In genomic region chr12:25861100-25861499, GRCm38 (mm10) we compare ENCODE assay signal across 27 mouse cellular contexts.
"Had no signal": no experiment of that assay in that cellular context is flagged by ENCODE, and none has a peak within 500 bp of the region (broad histone marks: within the 10 kb centered on the region; RNA-seq: fewer than 3 reads in every experiment).

No protein-coding gene starts in this region.

- H3K36me3 ChIP-seq: embryonic facial prominence, embryonic 10.5 days; embryonic facial prominence, embryonic 12.5 days; embryonic facial prominence, embryonic 13.5 days; embryonic facial prominence, embryonic 15.5 days; forebrain, embryonic 10.5 days; forebrain, embryonic 12.5 days; forebrain, embryonic 15.5 days had no signal

- ATAC-seq: forebrain, embryonic 13.5 days; forebrain, embryonic 14.5 days; forebrain, embryonic 15.5 days; forebrain, embryonic 16.5 days; forebrain, postnatal 0 days had no signal

- H3K4me2 ChIP-seq: embryonic facial prominence, embryonic 12.5 days; embryonic facial prominence, embryonic 13.5 days; embryonic facial prominence, embryonic 15.5 days; forebrain, embryonic 12.5 days; forebrain, embryonic 13.5 days; forebrain, embryonic 15.5 days had no signal

- H3K9me3 ChIP-seq: embryonic facial prominence, embryonic 10.5 days; embryonic facial prominence, embryonic 12.5 days; embryonic facial prominence, embryonic 15.5 days; forebrain, embryonic 10.5 days; forebrain, embryonic 12.5 days; forebrain, embryonic 13.5 days; forebrain, embryonic 15.5 days had no signal

- H3K4me1 ChIP-seq: embryonic facial prominence, embryonic 10.5 days; embryonic facial prominence, embryonic 12.5 days; embryonic facial prominence, embryonic 13.5 days; embryonic facial prominence, embryonic 15.5 days; forebrain, embryonic 10.5 days; forebrain, embryonic 12.5 days; forebrain, embryonic 13.5 days had no signal

- H3K27me3 ChIP-seq: embryonic facial prominence, embryonic 12.5 days; embryonic facial prominence, embryonic 13.5 days; embryonic facial prominence, embryonic 15.5 days; forebrain, embryonic 12.5 days; forebrain, embryonic 13.5 days; forebrain, embryonic 15.5 days had no signal

- H3K4me3 ChIP-seq: embryonic facial prominence, embryonic 10.5 days; embryonic facial prominence, embryonic 12.5 days; embryonic facial prominence, embryonic 13.5 days; embryonic facial prominence, embryonic 15.5 days; erythroblast, embryonic 14.5 days; forebrain, embryonic 10.5 days; forebrain, embryonic 12.5 days; forebrain, embryonic 13.5 days; forebrain, embryonic 15.5 days; gastrocnemius, adult 2 months; heart, adult 2 months had no signal

- H3K9ac ChIP-seq: embryonic facial prominence, embryonic 12.5 days; embryonic facial prominence, embryonic 13.5 days; embryonic facial prominence, embryonic 15.5 days; forebrain, embryonic 12.5 days; forebrain, embryonic 13.5 days; forebrain, embryonic 15.5 days; forebrain, postnatal 0 days had no signal

- H3K27ac ChIP-seq: embryonic facial prominence, embryonic 10.5 days; embryonic facial prominence, embryonic 12.5 days; embryonic facial prominence, embryonic 13.5 days; embryonic facial prominence, embryonic 15.5 days; forebrain, embryonic 10.5 days; forebrain, embryonic 12.5 days; forebrain, embryonic 13.5 days; forebrain, embryonic 15.5 days; gastrocnemius, adult 2 months; heart, adult 2 months had no signal

- DNase-seq: cerebellum, adult 8-10 months; cerebellum, adult 9-10 months; cerebellum, adult 9-11 months; cerebellum, postnatal 10 days; cerebellum, postnatal 14 days; cerebellum, postnatal 25 days; cerebellum, postnatal 36 days; embryo, embryonic 11 days; forebrain, postnatal 0 days; gastrocnemius, adult 2 months; gastrocnemius, postnatal 10 days; gastrocnemius, postnatal 14 days; gastrocnemius, postnatal 25 days; gastrocnemius, postnatal 36 days; heart, adult 18-20 months; heart, adult 2 months had no signal
